Mouse (Mus musculus) T-helper 17 cell (primary cell): ENCODE measurements around the gene Catsper3.

Experiments used
- in situ Hi-C, 2 experiments: fragments of 300-600 bp; cut with MboI, MseI; formaldehyde crosslinking; loops; 1 replicate in 1 of 2; 2 replicates in 1 of 2; pipeline ENCODE4 v1.15.1; 2025; ENCODE audit warnings: high pct_unique_total_duplicates in 2 of 2

The Catsper3 gene

GRCm38 (mm10) chr13:55826008-55826671, 41.8 kb downstream of the Catsper3 start:
- in situ Hi-C loops: loop anchor here in 1 of 2 experiments (5.0 to 10.0 kb wide), 2 partner anchors 806 to 1939 kb away; no protein-coding TSS in a partner anchor

- in situ Hi-C loops: loop anchor here in 1 of 2 experiments (5.0 to 10.0 kb wide), 2 partner anchors 805 to 1938 kb away; no protein-coding TSS in a partner anchor
Measured at GRCm38 (mm10) chr13:55826796-55827678, 42.7 kb downstream of the Catsper3 start.

GRCm38 (mm10) chr13:55827679-55828140, 43.3 kb downstream of the Catsper3 start:
- in situ Hi-C loops: loop anchor here in 1 of 2 experiments (5.0 to 10.0 kb wide), 2 partner anchors 805 to 1937 kb away; no protein-coding TSS in a partner anchor

GRCm38 (mm10) chr13:55828141-55829017, 44.0 kb downstream of the Catsper3 start:
- in situ Hi-C loops: loop anchor here in 1 of 2 experiments (5.0 to 10.0 kb wide), 2 partner anchors 804 to 1936 kb away; no protein-coding TSS in a partner anchor

GRCm38 (mm10) chr13:55829018-55829655, 44.8 kb downstream of the Catsper3 start:
- in situ Hi-C loops: loop anchor here in 1 of 2 experiments (5.0 to 10.0 kb wide), 2 partner anchors 803 to 1936 kb away; no protein-coding TSS in a partner anchor

- in situ Hi-C loops: loop anchor here in 1 of 2 experiments (10.0 kb wide), 1 partner anchor 425 kb away; no protein-coding TSS in a partner anchor
Measured at GRCm38 (mm10) chr13:55830081-55830832, 45.9 kb downstream of the Catsper3 start.

- in situ Hi-C loops: loop anchor here in 1 of 2 experiments (10.0 kb wide), 1 partner anchor 426 kb away; no protein-coding TSS in a partner anchor
Measured at GRCm38 (mm10) chr13:55830833-55831721, 46.7 kb downstream of the Catsper3 start.

- in situ Hi-C loops: loop anchor here in 1 of 2 experiments (10.0 kb wide), 1 partner anchor 427 kb away; no protein-coding TSS in a partner anchor
Measured at GRCm38 (mm10) chr13:55831722-55832160, 47.4 kb downstream of the Catsper3 start.

- in situ Hi-C loops: loop anchor here in 1 of 2 experiments (10.0 kb wide), 1 partner anchor 428 kb away; no protein-coding TSS in a partner anchor
Measured at GRCm38 (mm10) chr13:55832602-55833001, 48.2 kb downstream of the Catsper3 start.

GRCm38 (mm10) chr13:55833921-55834320, 49.6 kb downstream of the Catsper3 start:
- in situ Hi-C loops: loop anchor here in 1 of 2 experiments (10.0 kb wide), 1 partner anchor 429 kb away; no protein-coding TSS in a partner anchor

GRCm38 (mm10) chr13:55834667-55835066, 50.3 kb downstream of the Catsper3 start:
- in situ Hi-C loops: loop anchor here in 1 of 2 experiments (10.0 kb wide), 1 partner anchor 430 kb away; no protein-coding TSS in a partner anchor

- in situ Hi-C loops: loop anchor here in 1 of 2 experiments (10.0 kb wide), 1 partner anchor 431 kb away; no protein-coding TSS in a partner anchor
Measured at GRCm38 (mm10) chr13:55835548-55836097, 51.3 kb downstream of the Catsper3 start.

GRCm38 (mm10) chr13:55836142-55836625, 51.8 kb downstream of the Catsper3 start, which contains the start of gene Pitx1:
Pitx1 (minus strand) TSS chr13:55836192.
- in situ Hi-C loops: loop anchor here in 1 of 2 experiments (10.0 kb wide), 1 partner anchor 431 kb away; no protein-coding TSS in a partner anchor

GRCm38 (mm10) chr13:55836786-55837780, 52.7 kb downstream of the Catsper3 start:
- in situ Hi-C loops: loop anchor here in 1 of 2 experiments (10.0 kb wide), 1 partner anchor 432 kb away; no protein-coding TSS in a partner anchor

- in situ Hi-C loops: no loop called here
Measured at GRCm38 (mm10) chr13:55840223-55840622, 55.9 kb downstream of the Catsper3 start.

GRCm38 (mm10) chr13:55843700-55844099, 59.3 kb downstream of the Catsper3 start:
- in situ Hi-C loops: no loop called here
